Mouse (Mus musculus) ES-Bruce4 (cell line): ENCODE results near the gene Slc25a48.

Source experiments
- CTCF ChIP-seq: IDR thresholded peaks from one replicate; pipeline ENCODE4 v1.8.1; 2011; ENCODE audit warnings: low read depth, low read length
- EP300 ChIP-seq: IDR thresholded peaks from 2 replicates; pipeline ENCODE4 v1.6.1; 2011; ENCODE audit warnings: low read depth, low read length; ENCODE audit not compliant: insufficient read depth

GRCm38 (mm10) chr13:56418685-56419483, 19.3 kb upstream of the Slc25a48 start:
- no peak for TF ChIP-seq CTCF
- TF ChIP-seq EP300: no peak
